Mouse (Mus musculus) MEL (cell line): Measurements from ENCODE around the gene Wdr91. TPM values are rescaled to one million over a fixed set of nuclear protein-coding genes. Genes with fewer than 3 reads are reported as not detected.
A peak's percentile ranks its signal among the peaks of the same experiment; 100 is the strongest.

ENCODE experiments used
- DNase-seq: peaks from one replicate; pipeline ENCODE4 v3.0.0; 2011; ENCODE audit warnings: low read depth, low spot score
- H3K27ac ChIP-seq: 2 replicates; pipeline ENCODE4 v1.5.1; 2012; ENCODE audit warnings: low read depth, mild to moderate bottlenecking, control low read depth, low read length, moderate library complexity; ENCODE audit not compliant: control insufficient read depth
- H3K27me3 ChIP-seq, 2 experiments: fragments of 150-350 bp in 1 of 2; sonication (generic) in 1 of 2; 2 replicates each; pipeline ENCODE4 v1.6.1; 2012; ENCODE audit warnings: low read length in 2 of 2, mild to moderate bottlenecking in 2 of 2, improper control_type of control experiment in 1 of 2, moderate library complexity in 1 of 2; ENCODE audit not compliant: insufficient read depth in 2 of 2, control insufficient read depth in 1 of 2
- H3K36me3 ChIP-seq, 2 experiments: 2 replicates each; pipeline ENCODE4 v1.6.1; 2012 to 2014; ENCODE audit warnings: low read length in 2 of 2, improper control_type of control experiment in 1 of 2, inconsistent platforms in 1 of 2, mild to moderate bottlenecking in 1 of 2; ENCODE audit not compliant: insufficient read depth in 2 of 2, control insufficient read depth in 1 of 2
- H3K4me1 ChIP-seq, 2 experiments: fragments of 150-350 bp in 1 of 2; sonication (generic) in 1 of 2; 2 replicates each; pipeline ENCODE4 v1.6.1; 2012; ENCODE audit warnings: low read length in 2 of 2, improper control_type of control experiment in 1 of 2, mild to moderate bottlenecking in 1 of 2; ENCODE audit not compliant: insufficient read depth in 2 of 2, control insufficient read depth in 1 of 2
- H3K4me3 ChIP-seq, 2 experiments: fragments of 150-350 bp in 1 of 2; sonication (generic) in 1 of 2; 2 replicates each; pipeline ENCODE4 v1.5.1; 2012; ENCODE audit warnings: low read depth in 2 of 2, low read length in 2 of 2, mild to moderate bottlenecking in 2 of 2, moderate library complexity in 2 of 2, control low read depth in 1 of 2, improper control_type of control experiment in 1 of 2; ENCODE audit not compliant: control insufficient read depth in 1 of 2, insufficient read depth in 1 of 2
- H3K79me2 ChIP-seq: 2 replicates; pipeline ENCODE4 v1.6.1; 2012; ENCODE audit warnings: mild to moderate bottlenecking, low read length, moderate library complexity; ENCODE audit not compliant: control insufficient read depth, poor library complexity, insufficient read depth
- H3K9ac ChIP-seq: 2 replicates; pipeline ENCODE4 v1.6.1; 2012; ENCODE audit warnings: low read depth, mild to moderate bottlenecking, control low read depth, low read length, moderate library complexity; ENCODE audit not compliant: control insufficient read depth, poor library complexity, severe bottlenecking
- H3K9me3 ChIP-seq: fragments of 150-350 bp; sonication (generic); replicated peaks from 2 replicates; pipeline ENCODE4 v1.6.1; 2012; ENCODE audit warnings: mild to moderate bottlenecking, low read length, improper control_type of control experiment, moderate library complexity; ENCODE audit not compliant: insufficient read depth
- BHLHE40 ChIP-seq: IDR thresholded peaks from 2 replicates; pipeline ENCODE4 v1.6.1; 2012; ENCODE audit warnings: low read depth, mild to moderate bottlenecking, inconsistent platforms, low read length, improper control_type of control experiment, borderline replicate concordance
- CHD1 ChIP-seq: IDR thresholded peaks from 2 replicates; pipeline ENCODE4 v1.6.1; 2012; ENCODE audit warnings: low read depth, mild to moderate bottlenecking, inconsistent platforms, low read length, improper control_type of control experiment
- E2F4 ChIP-seq: IDR thresholded peaks from 2 replicates; pipeline ENCODE4 v1.6.1; 2011; ENCODE audit warnings: low read depth, low read length, improper control_type of control experiment, borderline replicate concordance
- EP300 ChIP-seq, 2 experiments: IDR thresholded peaks; 2 replicates each; pipeline ENCODE4 v1.6.1; 2011; ENCODE audit warnings: improper control_type of control experiment in 2 of 2, low read length in 2 of 2, low read depth in 1 of 2, mild to moderate bottlenecking in 1 of 2
- ETS1 ChIP-seq: IDR thresholded peaks from 2 replicates; pipeline ENCODE4 v1.6.1; 2012; ENCODE audit warnings: low read depth, mild to moderate bottlenecking, inconsistent platforms, low read length, improper control_type of control experiment, moderate library complexity
- GATA1 ChIP-seq: IDR thresholded peaks from 2 replicates; pipeline ENCODE4 v1.6.1; 2011; ENCODE audit warnings: low read depth, low read length, improper control_type of control experiment
- JUND ChIP-seq: IDR thresholded peaks from 2 replicates; pipeline ENCODE4 v1.6.1; 2011; ENCODE audit warnings: low read depth, mild to moderate bottlenecking, improper control_type of control experiment, low read length
- KAT2A ChIP-seq: conservative IDR thresholded peaks from 2 replicates; pipeline ENCODE4 v1.6.1; 2012; ENCODE audit warnings: low read depth, low read length, improper control_type of control experiment, inconsistent platforms
- MAFK ChIP-seq: IDR thresholded peaks from 2 replicates; pipeline ENCODE4 v1.6.1; 2011; ENCODE audit warnings: low read depth, mild to moderate bottlenecking, low read length, improper control_type of control experiment, borderline replicate concordance
- MXI1 ChIP-seq: IDR thresholded peaks from 2 replicates; pipeline ENCODE4 v1.6.1; 2011; ENCODE audit warnings: mild to moderate bottlenecking, low read depth, low read length, improper control_type of control experiment
- NELFE ChIP-seq: IDR thresholded peaks from 2 replicates; pipeline ENCODE4 v1.6.1; 2011; ENCODE audit warnings: low read depth, low read length, improper control_type of control experiment
- POLR2A ChIP-seq, 2 experiments: IDR thresholded peaks; 2 replicates each; pipeline ENCODE4 v1.6.1; 2011 to 2012; ENCODE audit warnings: low read length in 2 of 2, mild to moderate bottlenecking in 2 of 2, control low read depth in 1 of 2, improper control_type of control experiment in 1 of 2, low read depth in 1 of 2, moderate library complexity in 1 of 2; ENCODE audit not compliant: control insufficient read depth in 1 of 2, insufficient read depth in 1 of 2, poor library complexity in 1 of 2
- POLR2AphosphoS2 ChIP-seq: IDR thresholded peaks from 2 replicates; pipeline ENCODE4 v1.6.1; 2011; ENCODE audit warnings: low read length, improper control_type of control experiment
- POLR2AphosphoS5 ChIP-seq: IDR thresholded peaks from 2 replicates; pipeline ENCODE4 v1.6.1; 2012; ENCODE audit warnings: low read depth, borderline replicate concordance, mild to moderate bottlenecking, inconsistent platforms, low read length, moderate library complexity, mixed read lengths
- RAD21 ChIP-seq: IDR thresholded peaks from 2 replicates; pipeline ENCODE4 v1.6.1; 2011; ENCODE audit warnings: mild to moderate bottlenecking, low read depth, low read length, improper control_type of control experiment
- SIN3A ChIP-seq: IDR thresholded peaks from 2 replicates; pipeline ENCODE4 v1.6.1; 2012; ENCODE audit warnings: low read length, improper control_type of control experiment, inconsistent platforms
- SMC3 ChIP-seq: IDR thresholded peaks from 2 replicates; pipeline ENCODE4 v1.6.1; 2011; ENCODE audit warnings: low read depth, low read length, improper control_type of control experiment
- TAL1 ChIP-seq: IDR thresholded peaks from 2 replicates; pipeline ENCODE4 v1.6.1; 2012; ENCODE audit warnings: mild to moderate bottlenecking, inconsistent platforms, low read length, moderate library complexity, mixed read lengths
- TCF12 ChIP-seq: IDR thresholded peaks from 2 replicates; pipeline ENCODE4 v1.6.1; 2014; ENCODE audit warnings: low read depth, mild to moderate bottlenecking, inconsistent platforms, low read length, improper control_type of control experiment, moderate library complexity
- USF1 ChIP-seq: IDR thresholded peaks from 2 replicates; pipeline ENCODE4 v1.6.1; 2014; ENCODE audit warnings: low read depth, mild to moderate bottlenecking, inconsistent platforms, low read length, improper control_type of control experiment, moderate library complexity
- USF2 ChIP-seq, 2 experiments: IDR thresholded peaks; 2 replicates each; pipeline ENCODE4 v1.6.1; 2011 to 2012; ENCODE audit warnings: improper control_type of control experiment in 2 of 2, low read length in 2 of 2, borderline replicate concordance in 1 of 2, inconsistent platforms in 1 of 2, low read depth in 1 of 2, mild to moderate bottlenecking in 1 of 2; ENCODE audit not compliant: insufficient read depth in 1 of 2
- ZC3H11A ChIP-seq: IDR thresholded peaks from 2 replicates; pipeline ENCODE4 v1.6.1; 2012; ENCODE audit warnings: low read depth, mild to moderate bottlenecking, inconsistent platforms, low read length, improper control_type of control experiment
- polyA plus RNA-seq, 2 experiments: library from polyadenylated mRNA; stranded (reverse) in 1 of 2; unstranded in 1 of 2; fragments of >175 nt in 1 of 2; fragments of >200 nt in 1 of 2; gene quantifications; 2 replicates each; pipeline versions ENCODE4 v1.2.1 to v1.2.4; 2012; ENCODE audit warnings: low replicate concordance in 2 of 2, low read depth in 1 of 2; ENCODE audit not compliant: insufficient read length in 2 of 2, insufficient read depth in 1 of 2, missing spikeins in 1 of 2
- total RNA-seq: library from RNA; depleted of rRNA; stranded (reverse); fragments of 300-350 nt; gene quantifications from 2 replicates; pipeline ENCODE4 v1.2.3, GENCODE M21; 2012

The Wdr91 gene
- total and polyA plus RNA-seq, 3 experiments: 11.7 to 24.1 TPM; not detected in 1

DNA sequence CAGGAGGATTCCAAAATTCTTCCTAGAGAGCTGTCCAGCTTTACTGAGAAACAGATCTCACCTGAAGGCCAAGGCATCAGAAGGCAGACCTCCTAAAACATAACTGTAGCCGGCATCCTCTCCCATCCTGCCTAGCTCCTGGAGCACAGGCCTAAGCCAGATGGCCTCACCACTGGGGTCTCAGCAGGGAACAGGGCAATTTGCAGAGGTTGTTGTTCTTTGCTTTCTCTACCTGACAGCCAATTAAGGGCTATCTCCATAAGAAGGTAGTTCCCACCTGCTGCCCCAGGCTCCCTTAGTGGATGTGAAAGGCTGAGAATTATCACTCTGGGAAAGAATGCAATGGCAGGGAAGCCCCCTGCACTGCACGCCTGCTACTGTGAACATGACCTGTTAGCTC, 9.7 kb downstream of the Wdr91 start:
- TF ChIP-seq KAT2A (no peak), RAD21 (no peak), CHD1 (no peak), MAFK (no peak), POLR2A (IDR thresholded peaks at IDR 0.05; ENCODE audit: control insufficient read depth in 1 of 2, insufficient read depth in 1 of 2, low read depth in 1 of 2, low read length in 2 of 2, poor library complexity in 1 of 2) (no peak), JUND (no peak), NELFE (no peak), TCF12 (no peak), POLR2AphosphoS5 (no peak)
- no peaks in the 10 kb centered on the region; the same call in 1 of the 2 replicates for H3K79me2 ChIP-seq
- no peaks in the 10 kb centered on the region for H3K9me3 ChIP-seq
- no peak overlapping the region for H3K27ac ChIP-seq
- H3K36me3 ChIP-seq: peaks cover 0 to 16% of the 10 kb centered on the region in 2 experiments; a peak in 3 of 4 replicates
- no peak overlapping the region for H3K9ac ChIP-seq
- H3K4me3 ChIP-seq: no peak overlapping the region
- no peaks in the 10 kb centered on the region for H3K27me3 ChIP-seq
- DNase-seq: no peak
- H3K4me1 ChIP-seq: peaks cover 2 to 24% of the 10 kb centered on the region in 2 experiments

DNA sequence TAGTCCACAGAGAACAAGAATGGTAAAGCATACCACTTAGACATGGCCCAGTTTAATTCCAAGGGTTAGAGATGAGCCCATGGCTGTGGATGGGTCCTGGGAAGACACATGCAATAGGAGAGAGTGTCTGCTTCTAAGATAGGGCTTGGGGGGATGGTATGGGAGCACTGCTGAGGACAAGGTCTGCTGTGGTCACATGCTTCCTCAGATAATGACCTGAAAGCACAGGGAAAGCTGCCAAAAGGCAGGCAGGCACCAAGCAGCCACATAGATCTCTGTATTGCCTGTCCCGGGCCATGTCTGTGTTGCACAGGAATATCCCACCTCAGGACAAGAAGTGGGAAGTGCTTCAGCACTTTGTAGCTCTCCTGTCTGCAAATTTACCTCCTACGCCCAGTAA, 11.5 kb downstream of the Wdr91 start:
- H3K27me3 ChIP-seq: no peaks in the 10 kb centered on the region
- no peak overlapping the region for H3K4me3 ChIP-seq
- H3K27ac ChIP-seq: no peak overlapping the region
- DNase-seq: peak; percentile 72
- H3K9ac ChIP-seq: no peak overlapping the region
- TF ChIP-seq USF2 (IDR thresholded peaks at IDR 0.05; ENCODE audit: borderline replicate concordance in 1 of 2, insufficient read depth in 1 of 2, low read depth in 1 of 2, low read length in 2 of 2) (0 out of 4 replicates have a peak, but pooled peaks of 1 of the 2 experiments have one; percentile 8), MXI1 (no peak), SIN3A (no peak), E2F4 (no peak), ZC3H11A (no peak), SMC3 (no peak), BHLHE40 (0 out of 2 replicates have a peak, but pooled peaks have one; percentile 16), TAL1 (peak; percentile 53), EP300 (IDR thresholded peaks at IDR 0.05; ENCODE audit: low read depth in 1 of 2, low read length in 2 of 2) (peak; percentile 44 to 51; a peak in 3 of 4 replicates), ETS1 (peak; percentile 43; the same call in 1 of the 2 replicates), GATA1 (peak; percentile 47; the same call in 1 of the 2 replicates), POLR2AphosphoS2 (no peak), POLR2A (IDR thresholded peaks at IDR 0.05; ENCODE audit: control insufficient read depth in 1 of 2, insufficient read depth in 1 of 2, low read depth in 1 of 2, low read length in 2 of 2, poor library complexity in 1 of 2) (no peak), USF1 (peak; percentile 81)
- H3K9me3 ChIP-seq: no peaks in the 10 kb centered on the region
- no peaks in the 10 kb centered on the region; the same call in 1 of the 2 replicates for H3K79me2 ChIP-seq
- peaks cover 2 to 24% of the 10 kb centered on the region in 2 experiments for H3K4me1 ChIP-seq
- peaks cover 0 to 16% of the 10 kb centered on the region in 2 experiments; a peak in 3 of 4 replicates for H3K36me3 ChIP-seq
